Mouse (Mus musculus): Measurements from ENCODE around the gene Ube2z. TPM values are rescaled to one million over a fixed set of nuclear protein-coding genes. Genes with fewer than 3 reads are reported as not detected.

Gene Ube2z
- polyA plus RNA-seq, 1 experiment from 2014 or later = 28.3 TPM

DNA sequence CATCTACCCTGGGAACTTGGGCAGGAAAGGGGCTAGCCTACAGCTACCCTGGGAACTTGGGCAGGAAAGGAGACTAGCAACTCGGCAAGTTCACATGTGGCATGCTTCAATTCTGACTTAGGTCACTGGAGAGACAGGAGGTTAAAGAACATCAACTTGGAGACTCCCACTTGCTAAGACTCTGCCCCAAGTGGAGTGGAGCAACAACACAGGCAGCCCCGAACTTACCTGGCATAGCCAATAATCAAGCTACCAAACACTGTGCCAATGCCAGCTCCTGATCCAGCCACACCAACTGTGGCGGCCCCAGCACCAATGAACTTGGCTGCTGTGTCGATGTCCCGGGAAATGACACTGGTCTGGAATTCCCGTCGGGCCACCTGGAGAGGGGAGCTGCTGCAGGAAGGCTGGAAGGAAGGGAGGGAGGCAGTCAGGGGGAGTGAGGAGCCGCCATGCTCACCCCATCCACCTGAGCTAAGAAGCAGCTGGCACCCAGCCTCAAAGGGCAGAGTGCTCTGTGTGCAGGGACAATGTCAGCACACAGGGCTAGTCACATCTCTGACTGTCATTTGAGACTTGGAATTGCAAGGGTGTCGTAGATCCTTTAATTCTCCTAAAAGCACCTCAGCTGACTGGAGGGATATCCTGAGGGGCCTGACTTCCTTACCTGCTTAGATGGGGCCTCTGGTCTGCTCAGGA lies 8.3 kb upstream of the Ube2z start:
- DNase-seq (ENCODE audit: low spot score) = no peak
- ATAC-seq (replicated peaks; ENCODE audit: insufficient number of reproducible peaks, low FRiP score, low TSS enrichment, low read depth) = no peak
- Histone ChIP-seq H3K36me3 (replicated peaks; ENCODE audit: control insufficient read depth, insufficient read depth, low read depth, low read length) (no peaks in the 10 kb centered on the region; the same call in 1 of the 2 replicates), H3K4me3 (ENCODE audit: low read depth, low read length) (no peak overlapping the region), H3K27ac (replicated peaks; ENCODE audit: low read depth, low read length) (no peak overlapping the region), H3K9me3 (replicated peaks; ENCODE audit: control insufficient read depth, low read length) (no peaks in the 10 kb centered on the region), H3K9ac (replicated peaks; ENCODE audit: low read length) (no peak overlapping the region), H3K27me3 (ENCODE audit: control insufficient read depth, insufficient read depth, low read length) (no peaks in the 10 kb centered on the region), H3K4me1 (ENCODE audit: control insufficient read depth, insufficient read depth, low read length) (peaks cover 7% of the 10 kb centered on the region; the same call in 1 of the 2 replicates), H3K4me2 (ENCODE audit: low read depth, low read length) (no peak overlapping the region)
- WGBS = 71% methylated on average over 8 of the region's 9 CpGs

DNA sequence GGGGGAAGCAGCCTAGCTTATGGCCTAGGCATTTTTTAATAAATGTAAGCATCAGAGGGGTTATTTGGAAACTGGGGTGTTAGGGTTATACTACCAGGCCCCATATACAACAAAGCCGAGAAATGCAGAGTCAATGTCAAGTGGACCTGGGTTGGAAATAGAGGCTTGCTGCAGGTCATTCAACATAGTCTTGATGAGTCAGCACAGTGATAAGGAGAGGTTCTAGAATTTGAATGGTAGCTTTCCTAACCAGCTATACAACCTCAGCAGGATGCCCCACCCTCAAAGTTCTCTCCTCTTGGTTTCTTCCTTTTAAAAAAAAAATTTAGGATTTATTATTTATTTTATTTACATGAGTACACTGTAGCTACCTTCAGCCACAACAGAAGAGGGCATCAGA lies 5.8 kb upstream of the Ube2z start:
- H3K27me3 ChIP-seq (ENCODE audit: control insufficient read depth, insufficient read depth, low read length) = no peaks in the 10 kb centered on the region
- no peak overlapping the region for H3K9ac ChIP-seq (replicated peaks; ENCODE audit: low read length)
- peaks cover 7% of the 10 kb centered on the region; the same call in 1 of the 2 replicates for H3K4me1 ChIP-seq (ENCODE audit: control insufficient read depth, insufficient read depth, low read length)
- no peak overlapping the region for H3K4me3 ChIP-seq (ENCODE audit: low read depth, low read length)
- ATAC-seq (replicated peaks; ENCODE audit: insufficient number of reproducible peaks, low FRiP score, low TSS enrichment, low read depth) = no peak
- no peaks in the 10 kb centered on the region; the same call in 1 of the 2 replicates for H3K36me3 ChIP-seq (replicated peaks; ENCODE audit: control insufficient read depth, insufficient read depth, low read depth, low read length)
- no peak overlapping the region for H3K4me2 ChIP-seq (ENCODE audit: low read depth, low read length)
- no peaks in the 10 kb centered on the region for H3K9me3 ChIP-seq (replicated peaks; ENCODE audit: control insufficient read depth, low read length)
- H3K27ac ChIP-seq (replicated peaks; ENCODE audit: low read depth, low read length) = no peak overlapping the region
- WGBS = 97% methylated on average over 1 of the region's 1 CpGs
- no peak for DNase-seq (ENCODE audit: low spot score)

DNA sequence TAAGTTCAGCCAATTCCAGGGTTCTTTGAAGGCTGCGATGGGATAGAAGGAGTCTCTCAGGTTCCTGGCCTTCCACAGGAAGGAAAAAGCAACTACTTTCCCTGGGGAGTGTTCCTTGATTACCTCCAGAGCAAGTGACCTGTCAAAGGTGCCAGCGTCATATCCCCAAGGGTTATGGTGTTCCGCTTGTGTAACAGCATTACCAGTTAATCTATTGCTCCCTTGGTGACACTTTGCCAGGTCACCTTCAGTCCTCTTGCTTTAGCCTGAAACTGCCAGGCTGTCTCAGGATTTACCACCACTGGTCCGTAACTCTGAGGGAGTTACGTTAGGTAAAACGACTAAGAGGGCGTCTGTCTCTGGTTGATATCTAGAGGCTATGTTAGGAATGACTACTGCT lies 5.2 kb upstream of the Ube2z start:
- no peak overlapping the region for H3K9ac ChIP-seq (replicated peaks; ENCODE audit: low read length)
- no peaks in the 10 kb centered on the region for H3K27me3 ChIP-seq (ENCODE audit: control insufficient read depth, insufficient read depth, low read length)
- peaks cover 7% of the 10 kb centered on the region; the same call in 1 of the 2 replicates for H3K4me1 ChIP-seq (ENCODE audit: control insufficient read depth, insufficient read depth, low read length)
- ATAC-seq (replicated peaks; ENCODE audit: insufficient number of reproducible peaks, low FRiP score, low TSS enrichment, low read depth) (no peak), DNase-seq (ENCODE audit: low spot score) (no peak)
- no peak overlapping the region for H3K4me2 ChIP-seq (ENCODE audit: low read depth, low read length)
- no peak overlapping the region for H3K4me3 ChIP-seq (ENCODE audit: low read depth, low read length)
- H3K27ac ChIP-seq (replicated peaks; ENCODE audit: low read depth, low read length) = no peak overlapping the region
- H3K36me3 ChIP-seq (replicated peaks; ENCODE audit: control insufficient read depth, insufficient read depth, low read depth, low read length) = no peaks in the 10 kb centered on the region; the same call in 1 of the 2 replicates
- no peaks in the 10 kb centered on the region for H3K9me3 ChIP-seq (replicated peaks; ENCODE audit: control insufficient read depth, low read length)
- 91% methylated on average over 7 of the region's 7 CpGs for WGBS

DNA sequence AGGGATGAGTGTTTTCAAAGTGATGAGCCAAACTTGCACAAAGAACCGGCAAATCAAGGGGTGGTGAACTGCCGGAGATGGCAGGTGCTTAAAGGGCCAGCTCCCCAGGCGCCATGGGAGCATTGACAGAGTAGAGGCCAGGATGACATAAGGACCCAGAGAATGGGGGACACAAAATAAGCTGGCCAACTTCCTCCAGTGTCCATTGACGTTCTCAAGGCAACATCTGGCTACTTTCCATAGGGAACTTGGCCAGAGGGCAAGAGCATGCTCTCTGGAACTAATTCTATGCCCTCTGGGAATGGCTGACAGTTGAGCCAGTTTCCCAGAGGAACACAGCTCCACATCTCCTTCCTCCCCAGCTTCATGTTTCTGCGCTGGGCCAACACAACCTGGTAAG lies 3.0 kb upstream of the Ube2z start:
- H3K27me3 ChIP-seq (ENCODE audit: control insufficient read depth, insufficient read depth, low read length) = no peaks in the 10 kb centered on the region
- H3K27ac ChIP-seq (replicated peaks; ENCODE audit: low read depth, low read length) = no peak overlapping the region
- no peak overlapping the region for H3K9ac ChIP-seq (replicated peaks; ENCODE audit: low read length)
- no peak for ATAC-seq (replicated peaks; ENCODE audit: insufficient number of reproducible peaks, low FRiP score, low TSS enrichment, low read depth)
- no peaks in the 10 kb centered on the region; the same call in 1 of the 2 replicates for H3K36me3 ChIP-seq (replicated peaks; ENCODE audit: control insufficient read depth, insufficient read depth, low read depth, low read length)
- H3K4me2 ChIP-seq (ENCODE audit: low read depth, low read length) = no peak overlapping the region
- no peaks in the 10 kb centered on the region for H3K9me3 ChIP-seq (replicated peaks; ENCODE audit: control insufficient read depth, low read length)
- no peak overlapping the region for H3K4me3 ChIP-seq (ENCODE audit: low read depth, low read length)
- no peaks in the 10 kb centered on the region for H3K4me1 ChIP-seq (ENCODE audit: control insufficient read depth, insufficient read depth, low read length)
- DNase-seq (ENCODE audit: low spot score) = no peak
- WGBS = 70% methylated on average over 5 of the region's 5 CpGs

DNA sequence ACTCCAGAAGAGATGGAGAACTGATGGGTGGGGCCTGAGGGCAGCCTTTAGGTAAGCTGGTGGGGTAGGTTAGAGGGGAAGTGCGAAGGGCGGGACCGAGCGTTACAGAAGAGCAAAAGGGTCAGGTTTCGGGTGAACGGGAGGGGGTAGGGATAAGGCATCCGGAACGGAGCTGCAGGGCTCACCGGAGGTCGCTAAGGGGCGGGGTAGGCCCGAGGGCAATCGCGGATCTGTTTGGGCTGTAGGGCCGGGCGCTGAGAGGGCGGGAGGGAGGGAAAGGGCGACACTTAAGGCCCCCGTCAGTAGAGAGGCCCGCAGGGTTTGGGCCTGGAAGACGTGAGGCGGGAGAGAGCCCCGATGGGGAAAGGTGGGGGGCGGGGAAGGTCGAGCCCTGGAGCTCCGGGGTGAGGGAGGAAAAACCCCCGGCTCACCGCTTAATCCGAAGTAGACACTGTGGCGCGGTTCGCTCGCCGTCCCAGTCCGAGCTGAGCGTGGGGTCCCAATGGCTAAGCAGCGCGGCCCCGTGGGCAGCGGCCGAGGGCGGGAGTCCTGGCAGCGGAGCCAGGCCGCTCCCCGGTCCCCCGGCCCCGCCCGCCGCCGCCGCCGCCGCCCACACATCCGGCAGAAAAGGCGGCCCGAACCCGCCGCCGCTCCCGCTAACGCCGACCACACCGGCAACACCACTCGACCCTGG lies 520 bp downstream of the Ube2z start:
- peak overlapping the region; percentile 74 for H3K4me2 ChIP-seq (ENCODE audit: low read depth, low read length)
- ATAC-seq (replicated peaks; ENCODE audit: insufficient number of reproducible peaks, low FRiP score, low TSS enrichment, low read depth) = peak; percentile 60
- H3K4me1 ChIP-seq (ENCODE audit: control insufficient read depth, insufficient read depth, low read length) = no peaks in the 10 kb centered on the region
- no peaks in the 10 kb centered on the region for H3K27me3 ChIP-seq (ENCODE audit: control insufficient read depth, insufficient read depth, low read length)
- under 1% methylated on average over 43 of the region's 64 CpGs for WGBS
- peak; percentile 59 for DNase-seq (ENCODE audit: low spot score)
- H3K27ac ChIP-seq (replicated peaks; ENCODE audit: low read depth, low read length) = peak overlapping the region; percentile 83
- peak overlapping the region; percentile 96 for H3K9ac ChIP-seq (replicated peaks; ENCODE audit: low read length)
- H3K36me3 ChIP-seq (replicated peaks; ENCODE audit: control insufficient read depth, insufficient read depth, low read depth, low read length) = peaks cover 4% of the 10 kb centered on the region
- H3K9me3 ChIP-seq (replicated peaks; ENCODE audit: control insufficient read depth, low read length) = no peaks in the 10 kb centered on the region
- peak overlapping the region; percentile 96 for H3K4me3 ChIP-seq (ENCODE audit: low read depth, low read length)

DNA sequence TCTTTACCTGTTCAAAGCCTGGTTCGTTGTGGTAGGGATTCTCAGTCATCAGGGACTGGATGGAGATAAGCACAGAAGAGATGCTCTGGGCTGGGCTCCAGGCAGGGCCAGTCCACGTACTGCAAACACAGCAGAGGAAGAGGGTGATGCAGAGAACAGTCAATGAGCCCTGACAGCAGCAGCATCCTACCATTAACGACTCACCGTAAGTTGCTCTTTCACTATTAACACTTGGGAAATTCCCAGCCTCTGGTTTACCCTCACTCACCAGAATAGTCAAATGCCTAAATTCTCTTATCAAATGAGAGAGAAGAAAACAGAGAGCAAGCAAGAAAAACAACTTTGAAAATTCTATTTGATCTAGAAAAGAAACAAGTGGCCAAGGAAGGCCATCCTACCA lies 6.9 kb downstream of the Ube2z start:
- no peaks in the 10 kb centered on the region for H3K4me1 ChIP-seq (ENCODE audit: control insufficient read depth, insufficient read depth, low read length)
- no peaks in the 10 kb centered on the region for H3K9me3 ChIP-seq (replicated peaks; ENCODE audit: control insufficient read depth, low read length)
- no peak overlapping the region for H3K9ac ChIP-seq (replicated peaks; ENCODE audit: low read length)
- H3K27ac ChIP-seq (replicated peaks; ENCODE audit: low read depth, low read length) = no peak overlapping the region
- H3K4me3 ChIP-seq (ENCODE audit: low read depth, low read length) = no peak overlapping the region
- no peaks in the 10 kb centered on the region for H3K27me3 ChIP-seq (ENCODE audit: control insufficient read depth, insufficient read depth, low read length)
- DNase-seq (ENCODE audit: low spot score) (no peak), ATAC-seq (replicated peaks; ENCODE audit: insufficient number of reproducible peaks, low FRiP score, low TSS enrichment, low read depth) (no peak)
- H3K36me3 ChIP-seq (replicated peaks; ENCODE audit: control insufficient read depth, insufficient read depth, low read depth, low read length) = peaks cover 12% of the 10 kb centered on the region
- WGBS = 94% methylated on average over 4 of the region's 4 CpGs
- H3K4me2 ChIP-seq (ENCODE audit: low read depth, low read length) = no peak overlapping the region

DNA sequence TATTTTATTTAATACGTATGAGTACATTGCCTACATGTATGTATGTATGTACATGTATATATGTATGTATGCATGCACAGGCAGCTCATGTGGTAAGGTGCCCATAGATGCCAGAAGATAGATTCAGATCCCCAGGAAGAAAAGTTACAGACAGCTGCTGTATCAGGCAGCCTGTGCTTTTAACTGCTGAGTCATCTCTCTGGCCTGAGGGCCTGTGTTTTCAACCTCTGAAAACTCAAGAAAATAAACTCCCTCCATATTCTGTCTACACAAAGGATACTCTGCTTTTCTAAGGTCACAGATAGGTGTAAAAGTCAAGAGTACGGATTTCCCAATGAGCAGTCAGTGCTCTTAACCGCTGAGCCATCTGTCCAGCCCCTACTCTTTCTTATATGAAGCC lies 14.3 kb downstream of the Ube2z start:
- H3K4me3 ChIP-seq (ENCODE audit: low read depth, low read length) = no peak overlapping the region
- peaks cover 11% of the 10 kb centered on the region for H3K36me3 ChIP-seq (replicated peaks; ENCODE audit: control insufficient read depth, insufficient read depth, low read depth, low read length)
- no peak for DNase-seq (ENCODE audit: low spot score)
- H3K4me1 ChIP-seq (ENCODE audit: control insufficient read depth, insufficient read depth, low read length) = no peaks in the 10 kb centered on the region
- H3K4me2 ChIP-seq (ENCODE audit: low read depth, low read length) = no peak overlapping the region
- H3K27me3 ChIP-seq (ENCODE audit: control insufficient read depth, insufficient read depth, low read length) = no peaks in the 10 kb centered on the region
- 96% methylated on average over 3 of the region's 3 CpGs for WGBS
- no peak overlapping the region for H3K9ac ChIP-seq (replicated peaks; ENCODE audit: low read length)
- no peak for ATAC-seq (replicated peaks; ENCODE audit: insufficient number of reproducible peaks, low FRiP score, low TSS enrichment, low read depth)
- H3K27ac ChIP-seq (replicated peaks; ENCODE audit: low read depth, low read length) = no peak overlapping the region
- H3K9me3 ChIP-seq (replicated peaks; ENCODE audit: control insufficient read depth, low read length) = no peaks in the 10 kb centered on the region

DNA sequence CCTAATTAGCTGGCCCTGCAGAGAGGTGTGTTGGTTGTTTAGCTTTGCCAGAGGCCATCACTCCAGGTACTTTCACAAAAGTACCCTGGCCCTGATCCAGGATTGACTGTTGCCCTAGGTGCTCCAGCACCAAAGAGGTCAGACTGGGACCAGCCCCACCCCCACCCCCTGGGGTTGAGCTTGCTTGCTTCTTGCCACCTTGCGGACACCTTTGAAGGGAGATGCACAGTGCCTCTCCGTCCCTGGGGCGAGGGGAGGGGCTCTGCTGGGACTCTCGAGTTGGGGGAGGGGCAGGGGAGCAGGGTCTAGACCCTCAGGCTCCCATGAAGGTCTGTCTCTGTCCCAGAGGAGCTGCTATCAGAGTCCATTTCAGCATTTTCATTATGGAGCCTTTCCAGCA lies 15.2 kb downstream of the Ube2z start:
- ATAC-seq (replicated peaks; ENCODE audit: insufficient number of reproducible peaks, low FRiP score, low TSS enrichment, low read depth) (no peak), DNase-seq (ENCODE audit: low spot score) (no peak)
- Histone ChIP-seq H3K4me1 (ENCODE audit: control insufficient read depth, insufficient read depth, low read length) (no peaks in the 10 kb centered on the region), H3K27me3 (ENCODE audit: control insufficient read depth, insufficient read depth, low read length) (no peaks in the 10 kb centered on the region), H3K9ac (replicated peaks; ENCODE audit: low read length) (no peak overlapping the region), H3K36me3 (replicated peaks; ENCODE audit: control insufficient read depth, insufficient read depth, low read depth, low read length) (peaks cover 10% of the 10 kb centered on the region), H3K27ac (replicated peaks; ENCODE audit: low read depth, low read length) (no peak overlapping the region), H3K9me3 (replicated peaks; ENCODE audit: control insufficient read depth, low read length) (no peaks in the 10 kb centered on the region), H3K4me3 (ENCODE audit: low read depth, low read length) (no peak overlapping the region), H3K4me2 (ENCODE audit: low read depth, low read length) (no peak overlapping the region)
- 88% methylated on average over 4 of the region's 4 CpGs for WGBS

Data from embryonic facial prominence, embryonic 11.5 days (tissue).